Mouse (Mus musculus) NIH3T3 (cell line): ENCODE data around the gene Os9.

Source experiments
- DNase-seq: peaks from one replicate; pipeline ENCODE4 v3.0.0-alpha.2; 2012; ENCODE audit warnings: low read depth

Gene Os9

GRCm38 (mm10) chr10:127144536-127144935, 23.6 kb upstream of the Os9 start:
- peak; percentile 32 for DNase-seq

DNA sequence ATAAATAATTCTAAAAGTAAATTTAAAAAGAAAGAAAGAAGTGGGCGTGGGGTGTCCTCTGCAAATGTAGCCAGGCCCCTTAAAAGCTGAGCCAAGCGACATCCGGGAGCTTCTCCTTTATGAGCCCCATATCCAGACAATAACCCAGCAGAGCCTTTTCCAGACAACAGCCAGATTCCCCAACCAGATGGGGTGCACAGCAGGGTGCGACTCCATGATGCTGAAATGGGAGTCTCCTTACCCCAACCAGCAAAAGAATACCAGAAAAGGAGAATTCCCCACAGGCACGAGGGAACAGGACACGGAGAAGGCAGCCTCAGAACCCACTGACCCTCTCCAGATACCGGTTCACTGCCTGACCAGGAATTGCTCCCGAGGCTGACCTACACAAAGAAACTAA, 22.3 kb upstream of the Os9 start:
- DNase-seq, result no peak

- DNase-seq, result peak; percentile 2
These were observed 20.6 kb upstream of the Os9 start for GRCm38 (mm10) chr10:127141500-127141899.

DNA sequence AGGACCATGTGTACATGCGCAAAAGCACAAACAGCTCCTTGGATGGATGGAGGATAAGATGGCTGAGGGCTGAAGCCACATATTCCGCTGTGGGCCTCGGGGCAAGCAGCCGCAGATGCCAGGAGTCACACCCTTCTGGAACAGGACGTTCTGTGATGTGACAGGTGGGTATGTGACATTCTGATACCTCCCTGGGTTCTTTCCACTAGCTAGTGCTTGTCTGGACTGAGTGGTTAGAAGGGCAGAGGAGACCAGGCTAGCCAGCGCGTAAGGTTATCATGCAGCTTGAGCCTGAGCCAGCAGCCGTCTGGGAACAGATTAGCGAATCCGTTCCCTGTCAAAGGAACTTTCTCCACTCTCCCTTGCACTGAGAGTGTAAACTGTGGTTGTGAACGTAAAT, 20.0 kb upstream of the Os9 start:
- peak; percentile 1 for DNase-seq

DNA sequence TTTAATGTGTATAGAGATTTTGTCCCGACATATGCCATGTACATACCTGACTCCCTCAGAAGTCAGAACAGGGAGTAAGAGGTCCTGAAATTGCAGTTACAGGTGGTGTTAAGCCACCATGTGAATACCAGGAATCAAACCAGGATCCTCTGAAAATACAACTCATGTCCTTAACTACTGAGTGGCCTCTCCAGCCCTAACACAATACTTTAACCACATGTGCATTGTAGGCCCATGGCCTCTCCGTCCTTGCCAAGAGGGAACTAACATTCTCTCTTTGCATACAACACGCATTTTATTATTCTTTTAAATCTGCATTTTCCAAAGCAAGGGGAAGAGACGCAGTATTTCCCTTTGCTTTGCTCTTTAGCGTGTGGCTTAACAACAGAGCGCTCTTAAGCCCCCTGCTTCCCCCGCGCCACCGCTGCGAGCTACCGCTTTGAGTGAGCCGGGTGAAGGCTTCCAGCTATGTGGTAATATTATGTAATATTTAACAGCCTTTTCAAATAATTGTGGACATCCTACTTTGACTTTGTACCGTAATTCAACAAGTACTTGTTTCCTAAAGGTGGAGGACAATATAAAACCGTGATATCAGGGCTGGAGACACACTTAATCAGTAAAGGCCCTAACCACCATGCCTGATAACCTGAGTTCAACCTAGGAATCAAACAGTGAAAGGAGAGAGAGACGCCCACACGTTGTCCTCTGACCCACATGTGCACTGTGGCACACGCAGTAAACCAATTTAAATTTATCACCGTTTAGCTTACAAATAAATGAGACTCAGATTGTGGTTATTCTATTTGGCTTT, 17.6 kb upstream of the Os9 start:
- peak; percentile 1 for DNase-seq

- DNase-seq, result peak; percentile 1
These were observed 17.0 kb upstream of the Os9 start for GRCm38 (mm10) chr10:127137896-127138295.

GRCm38 (mm10) chr10:127136510-127136909, 15.6 kb upstream of the Os9 start:
- DNase-seq, result peak; percentile 2

GRCm38 (mm10) chr10:127135118-127135836, 14.3 kb upstream of the Os9 start:
- peak; percentile 5 for DNase-seq

DNA sequence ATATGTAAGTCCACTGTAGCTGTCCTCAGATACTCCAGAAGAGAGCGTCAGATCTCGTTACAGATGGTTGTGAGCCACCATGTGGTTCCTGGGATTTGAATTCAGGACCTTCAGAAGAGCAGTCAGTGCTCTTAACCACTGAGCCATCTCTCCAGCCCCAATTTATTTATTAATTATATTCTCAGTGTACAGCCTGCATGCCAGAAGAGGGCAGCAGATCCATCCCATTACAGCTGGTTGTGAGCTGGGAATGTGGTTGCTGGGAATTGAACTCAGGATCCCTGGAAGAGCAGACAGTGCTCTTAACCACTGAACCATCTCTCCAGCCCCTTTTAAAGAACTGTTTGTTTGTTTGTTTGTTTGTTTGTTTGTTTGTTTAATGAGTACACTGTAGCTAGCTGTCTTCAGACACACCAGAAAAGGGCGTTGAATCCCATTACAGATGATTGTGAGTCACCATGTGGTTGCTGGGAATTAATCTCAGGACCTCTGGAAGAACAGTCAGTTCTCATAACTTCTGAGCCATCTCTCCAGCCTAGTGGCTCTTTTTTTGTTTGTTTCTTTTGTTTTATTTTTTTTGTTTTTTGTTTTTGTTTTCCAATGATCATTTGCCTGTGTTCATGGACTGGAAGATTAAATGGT, 13.6 kb upstream of the Os9 start:
- DNase-seq, result peak; percentile 65

- no peak for DNase-seq
These were observed 11.5 kb upstream of the Os9 start for GRCm38 (mm10) chr10:127132469-127132868.

- DNase-seq, result peak; percentile 86
These were observed 8.5 kb upstream of the Os9 start for GRCm38 (mm10) chr10:127129431-127129830.

GRCm38 (mm10) chr10:127127711-127128279, 6.9 kb upstream of the Os9 start:
- DNase-seq, result peak; percentile 75

GRCm38 (mm10) chr10:127126579-127126978, 5.6 kb upstream of the Os9 start:
- DNase-seq, result no peak

- peak; percentile 84 for DNase-seq
These were observed 4.5 kb upstream of the Os9 start for GRCm38 (mm10) chr10:127125210-127126001.

DNA sequence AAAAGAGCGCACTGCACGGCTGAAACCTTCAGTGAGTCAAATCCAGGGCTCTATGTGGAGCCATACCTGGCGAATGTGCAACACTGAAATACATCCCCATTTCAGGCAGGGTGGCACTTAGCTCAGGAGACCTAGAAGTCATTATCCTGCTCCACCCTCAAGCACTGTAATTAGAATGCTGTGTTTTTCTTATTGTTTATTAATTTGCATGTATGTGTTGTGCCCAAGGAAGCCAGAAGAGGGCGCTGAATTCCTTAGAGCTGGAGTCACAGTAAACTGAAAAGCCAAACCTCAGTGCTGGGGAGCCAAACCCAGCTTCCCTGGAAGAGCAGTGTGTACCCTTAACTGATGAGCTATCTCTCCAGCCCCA, 2.5 kb upstream of the Os9 start:
- DNase-seq, result peak; percentile 90

DNA sequence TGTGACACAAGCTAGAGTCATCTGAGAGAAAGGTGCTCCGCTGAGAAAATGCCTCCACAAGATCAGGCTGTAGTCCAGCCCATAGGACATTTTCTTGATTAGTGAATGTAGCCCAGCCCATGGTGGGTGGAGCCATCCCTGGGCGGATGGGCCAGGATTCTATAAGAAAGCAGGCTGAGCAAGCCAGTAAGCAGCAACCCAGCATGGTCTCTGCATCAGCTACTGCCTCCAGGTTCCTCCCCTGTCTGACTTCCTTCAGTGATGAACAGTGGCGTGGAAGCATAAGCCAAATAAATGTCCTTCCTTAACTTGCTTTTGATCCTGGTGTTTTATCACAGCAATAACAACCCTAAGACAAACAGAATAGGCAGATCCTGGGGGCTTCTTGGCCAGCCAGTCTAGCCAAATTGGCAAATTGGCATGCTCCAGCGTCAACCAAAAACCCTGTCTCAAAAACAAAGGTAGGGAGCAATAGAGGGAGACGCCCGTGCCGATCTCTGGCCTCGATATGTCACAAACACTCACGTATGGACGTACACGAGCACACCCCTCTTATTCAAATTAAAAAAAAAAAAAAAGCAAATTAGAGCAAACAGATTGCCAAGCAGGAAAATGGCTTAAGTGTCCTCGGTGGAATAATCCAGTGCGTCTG, 2.0 kb upstream of the Os9 start:
- peak; percentile 65 for DNase-seq

DNA sequence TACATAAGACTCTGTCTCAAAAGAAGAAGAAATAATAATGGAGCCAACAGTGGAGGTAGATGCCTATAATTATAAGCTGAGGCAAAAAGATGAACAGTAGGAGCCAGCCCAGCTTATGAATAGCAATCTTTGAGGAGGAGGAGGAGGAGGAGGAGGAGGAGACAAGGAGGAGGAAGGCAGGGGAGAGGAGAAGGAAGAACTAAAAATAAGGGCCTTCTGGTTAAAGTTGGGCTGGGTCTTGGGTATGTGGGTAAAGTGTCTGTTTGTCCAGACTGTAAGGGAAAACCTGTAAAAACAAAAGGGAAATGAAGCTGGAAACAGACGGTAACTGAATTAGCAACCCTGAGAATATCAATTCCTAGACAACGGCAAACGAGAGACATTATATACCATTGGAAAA, 1.1 kb upstream of the Os9 start:
- no peak for DNase-seq

DNA sequence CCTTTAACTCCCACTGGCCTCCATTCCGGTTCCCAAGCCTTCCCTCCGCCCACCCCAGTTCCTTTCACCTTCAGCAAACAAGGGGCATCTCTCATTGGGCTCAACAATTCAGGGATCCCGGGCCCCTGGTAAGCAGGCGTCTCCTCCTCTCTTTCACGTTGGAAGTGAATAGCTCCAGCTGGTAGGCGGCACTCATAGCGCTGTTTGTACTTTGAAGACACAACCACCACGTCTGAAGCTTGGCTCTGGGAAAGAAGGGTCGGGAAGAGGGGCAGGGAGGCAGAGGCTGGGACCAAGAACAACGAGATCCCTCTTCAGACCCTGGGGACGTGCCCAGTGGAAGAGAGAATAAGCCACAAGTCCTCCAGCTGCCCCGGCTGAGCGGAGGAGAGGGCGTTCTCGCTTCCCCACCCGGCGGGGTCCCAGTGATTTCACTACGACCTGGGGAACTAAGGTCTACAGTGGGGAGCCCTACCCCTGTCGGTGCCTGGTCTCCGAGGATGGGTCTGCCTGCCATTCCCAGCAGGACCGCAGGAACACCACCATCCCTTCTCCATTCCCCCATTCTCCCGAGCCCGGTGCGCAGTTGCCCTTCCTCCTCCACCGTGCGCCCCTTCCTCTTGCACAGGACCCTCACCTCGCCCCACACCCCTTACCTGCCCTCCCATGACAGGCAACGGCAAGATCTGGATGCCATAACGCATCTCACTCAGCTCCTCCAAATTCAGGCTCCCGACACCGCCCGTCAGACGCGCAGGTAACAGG, 448 bp downstream of the Os9 start:
- no peak for DNase-seq

GRCm38 (mm10) chr10:127119229-127119628, 1.7 kb downstream of the Os9 start:
- no peak for DNase-seq

- no peak for DNase-seq
These were observed 2.5 kb downstream of the Os9 start for GRCm38 (mm10) chr10:127118470-127118869.

DNA sequence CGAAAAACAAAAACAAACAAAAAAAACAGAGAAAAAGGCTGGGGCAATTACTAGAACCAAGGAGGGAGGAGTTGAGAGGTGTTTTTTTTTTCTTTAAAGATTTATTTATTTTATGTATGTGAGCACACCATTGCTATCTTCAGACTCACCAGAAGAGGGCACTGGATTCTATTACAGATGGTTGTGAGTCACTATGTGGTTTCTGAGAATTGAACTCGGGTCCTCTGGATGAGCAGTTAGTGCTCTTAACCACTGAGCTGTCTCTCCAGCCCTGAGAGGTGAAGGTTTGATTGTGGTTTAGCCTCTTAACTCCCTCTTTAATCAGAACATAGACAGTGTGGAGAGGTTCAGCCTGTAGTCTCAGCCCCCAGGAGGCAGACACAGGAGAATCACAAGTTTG, 5.9 kb downstream of the Os9 start:
- peak; percentile 71 for DNase-seq
